Mouse (Mus musculus) adrenal gland, adult 18-20 months (tissue): ENCODE measurements at regions not wholly inside any gene's neighbourhood (a gene's known extent, or its start where the extent isn't known, plus 50 kb on each side); places are given as distances from the start of the nearest gene placed in this dataset.

Source experiments
- DNase-seq, 2 experiments: peaks; one replicate each; pipeline ENCODE4 v3.0.0; 2021 to 2022; ENCODE audit warnings: low spot score in 2 of 2

DNA sequence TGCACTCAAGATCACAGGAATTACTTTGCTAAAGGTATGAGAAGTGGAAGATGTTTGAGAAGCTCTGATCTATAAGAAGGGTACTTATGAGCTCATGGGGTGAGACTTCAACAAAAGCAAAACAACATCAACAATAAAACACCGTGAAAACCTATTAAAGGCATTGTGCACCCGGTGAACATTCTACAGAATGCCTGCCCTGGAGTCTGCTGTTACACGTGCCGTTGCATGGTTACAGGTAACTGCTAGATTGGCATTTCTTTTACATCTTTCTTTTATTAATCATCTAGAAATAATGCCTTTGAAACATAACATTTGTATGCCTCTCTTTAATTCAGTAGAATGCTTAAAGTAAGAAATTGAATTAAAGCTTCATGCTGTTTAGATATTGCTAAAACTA, 661.0 kb downstream of the Pcdh18 start:
- no peak for DNase-seq

DNA sequence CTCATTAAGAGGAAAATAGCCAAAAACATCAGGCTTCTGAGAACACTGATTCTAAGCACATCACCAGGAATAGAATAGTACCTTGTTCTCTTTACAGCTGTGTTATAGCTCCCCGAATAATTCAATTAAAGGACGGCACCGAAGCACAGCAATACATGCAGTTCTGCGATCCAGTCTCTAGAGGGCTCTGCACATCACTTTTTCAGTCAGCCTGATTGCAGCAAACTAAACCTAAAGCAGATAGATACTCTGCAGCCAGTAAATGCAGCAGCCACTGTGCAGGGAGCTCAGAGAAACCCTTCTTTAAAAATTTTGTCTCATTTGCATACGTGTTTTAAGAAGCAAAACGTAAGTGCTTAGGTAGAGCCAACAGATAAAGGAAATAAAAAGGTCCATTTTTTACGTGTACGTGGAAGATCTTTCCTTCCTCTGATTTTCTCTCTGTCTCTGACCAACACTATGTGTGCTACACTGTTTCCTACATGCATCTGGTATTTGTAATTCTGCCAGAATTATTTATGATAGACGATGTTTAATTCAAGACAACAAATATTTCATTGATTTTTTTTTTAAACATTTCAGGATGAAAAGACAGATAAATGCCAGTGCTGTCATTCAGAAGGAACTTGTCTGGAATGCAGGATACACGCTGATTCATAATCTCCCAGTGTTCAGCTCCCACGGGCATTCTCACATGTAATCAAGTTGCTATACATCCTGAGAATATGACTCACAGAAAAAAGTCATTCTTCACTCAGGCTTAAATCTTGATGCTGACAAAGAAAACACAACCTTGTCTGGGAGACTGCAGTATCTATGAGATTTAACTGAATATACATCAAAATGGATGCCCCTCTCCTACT, 663.1 kb downstream of the Pcdh18 start:
- DNase-seq = peak; percentile 21 to 33

DNA sequence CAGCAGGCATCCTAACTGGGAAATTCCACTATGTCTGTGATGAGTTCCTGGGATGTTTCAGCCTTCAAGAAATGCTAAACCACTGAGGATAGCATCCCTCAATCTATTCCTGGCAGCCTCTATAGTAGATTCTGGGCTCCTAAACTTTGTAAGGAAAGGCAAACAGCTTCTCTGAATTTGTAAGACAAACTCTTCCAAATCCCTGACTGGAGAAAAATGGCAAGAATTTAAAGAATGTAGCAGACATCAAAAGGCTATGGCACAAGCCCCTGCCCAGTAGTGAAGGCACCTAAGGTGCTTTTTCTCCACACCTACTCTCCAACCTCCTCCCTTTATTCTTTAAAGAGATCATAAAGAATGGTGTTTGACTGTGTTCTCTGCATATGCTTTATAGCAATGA, 688.3 kb downstream of the Pcdh18 start:
- DNase-seq = no peak

DNA sequence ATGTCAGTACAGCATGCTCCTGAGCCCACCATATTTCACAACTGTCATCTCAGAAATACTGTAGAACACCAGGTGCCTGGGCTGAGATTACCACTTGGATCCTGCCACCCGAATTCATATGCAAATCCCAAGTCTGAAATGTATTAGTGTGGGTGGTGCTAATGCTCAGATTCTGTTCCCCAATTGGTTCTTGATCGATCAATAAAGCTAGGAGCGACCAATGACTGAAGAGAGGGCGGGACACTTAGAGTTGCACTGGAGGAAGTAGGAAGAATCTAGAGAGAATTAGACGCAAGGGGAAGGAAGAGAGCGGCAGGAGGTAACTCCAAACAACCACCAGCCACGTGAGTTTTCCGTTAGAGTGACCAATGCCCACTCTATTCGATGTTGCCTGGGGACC, 695.0 kb downstream of the Pcdh18 start:
- no peak for DNase-seq

DNA sequence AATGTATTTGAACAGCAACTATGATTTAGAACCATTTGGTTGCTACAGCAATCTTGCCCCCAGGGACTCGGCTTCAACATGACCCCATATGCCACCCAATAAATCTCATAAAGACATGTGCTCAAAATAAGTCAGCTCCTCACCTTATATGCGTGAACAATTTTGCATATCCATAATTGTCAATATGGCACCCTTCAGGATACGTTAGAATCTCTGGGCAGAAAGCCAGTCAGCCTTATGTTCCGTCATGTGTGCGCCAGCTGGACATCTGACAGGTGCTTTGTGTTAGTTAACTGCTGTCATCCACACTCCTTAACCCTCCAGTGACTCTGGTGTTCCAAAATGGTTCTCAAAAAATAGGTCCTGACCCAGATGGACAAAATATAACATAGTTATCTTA, 724.1 kb downstream of the Pcdh18 start:
- DNase-seq = no peak

DNA sequence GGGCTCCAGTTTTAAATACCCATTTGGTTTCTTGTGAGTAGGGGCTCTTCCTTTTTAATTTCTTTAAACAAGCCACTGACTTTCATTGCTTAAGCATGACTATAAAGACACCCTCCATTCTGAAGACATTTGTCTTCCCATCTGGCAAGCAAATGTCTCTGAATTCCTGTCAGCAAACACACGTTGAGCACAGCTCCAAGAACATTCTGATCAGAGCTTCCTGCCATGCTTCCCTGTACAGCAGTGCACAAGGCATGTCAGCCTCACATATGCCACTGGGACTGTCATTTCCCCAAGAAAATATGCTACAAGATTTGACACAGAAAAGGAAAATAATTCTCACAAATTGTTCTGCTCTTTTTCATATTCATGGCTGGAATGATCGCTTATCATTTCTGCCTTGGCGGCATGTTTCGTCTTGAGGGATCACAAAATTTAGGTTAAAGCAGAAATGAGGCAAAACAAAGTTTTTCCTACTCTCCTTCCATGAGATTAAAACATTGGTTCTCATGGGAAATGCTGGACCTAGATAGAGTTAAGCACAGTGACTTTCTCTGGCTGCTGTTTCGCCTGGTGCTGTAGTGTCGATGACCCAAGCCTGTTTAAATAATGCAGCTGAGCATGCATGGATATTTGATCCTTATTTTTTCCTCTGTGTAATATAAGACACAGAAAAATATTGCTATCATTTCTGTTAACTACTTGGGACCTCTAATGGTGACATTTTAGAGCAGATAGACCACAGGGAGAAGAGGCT, 747.7 kb downstream of the Pcdh18 start:
- no peak for DNase-seq
